Mouse (Mus musculus): ENCODE measurements at regions not wholly inside any gene's neighbourhood (a gene's known extent, or its start where the extent isn't known, plus 50 kb on each side); places are given as distances from the start of the nearest gene placed in this dataset.

GRCm38 (mm10) chr14:24081911-24082558 lies 67.7 kb upstream of the Kcnma1 start:
- peak; percentile 14 for DNase-seq (ENCODE audit: low read depth, low spot score)

- peak; percentile 52 for DNase-seq (ENCODE audit: low read depth, low spot score)
Observed at GRCm38 (mm10) chr14:24068693-24069092, 54.4 kb upstream of the Kcnma1 start.

DNA sequence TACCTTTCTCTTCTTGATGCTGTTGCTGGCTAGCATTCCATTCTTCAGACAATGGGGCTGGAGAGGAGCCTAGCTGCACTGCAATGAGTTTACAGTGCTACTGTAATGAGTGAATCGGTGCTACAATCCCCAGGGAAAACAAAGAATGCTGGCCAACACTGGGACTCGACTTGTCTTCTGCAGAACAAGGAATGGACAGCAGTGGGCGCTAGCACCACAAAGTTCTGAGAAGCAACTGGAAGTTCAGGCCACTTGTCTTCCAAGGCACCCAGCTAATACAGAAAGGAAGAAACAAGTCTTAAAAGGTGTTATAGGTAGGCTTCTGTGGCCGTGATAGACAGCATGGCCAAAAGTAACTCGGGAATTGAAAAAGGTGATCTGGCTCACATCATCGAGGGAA lies 53.4 kb upstream of the Kcnma1 start:
- DNase-seq (ENCODE audit: low read depth, low spot score) = peak; percentile 76

DNA sequence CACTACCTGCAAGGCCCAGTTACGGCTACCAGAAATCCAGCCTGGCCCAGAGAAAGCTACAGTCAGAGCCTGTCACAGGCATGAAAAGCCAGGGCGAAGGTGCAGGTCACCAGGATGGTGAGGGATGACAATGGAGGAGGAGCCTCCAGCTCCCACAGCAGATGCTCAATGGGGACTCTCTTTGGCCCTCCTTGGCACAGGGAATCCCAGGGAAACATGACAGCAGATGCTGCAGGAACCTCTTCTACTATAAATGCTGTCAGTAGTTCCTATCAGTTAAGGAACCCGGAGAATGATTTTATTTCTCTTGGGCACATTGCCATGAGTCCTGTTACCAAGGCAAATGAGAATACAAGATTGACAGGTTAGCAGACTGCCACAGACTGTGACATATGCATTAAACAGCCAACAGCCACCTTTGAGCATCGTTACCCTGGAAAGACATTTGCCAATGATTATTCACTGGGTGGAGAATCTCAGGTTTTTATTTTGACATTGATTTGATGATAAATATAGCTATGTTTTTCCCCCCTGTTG lies 51.0 kb upstream of the Kcnma1 start:
- no peak for DNase-seq (ENCODE audit: low read depth, low spot score)
